Mouse (Mus musculus): ENCODE results near the gene Serpinb1b.
A peak's percentile ranks its signal among the peaks of the same experiment; 100 is the strongest.
"Not testable (repeated sequence)": the region's sequence is repeated elsewhere in the genome, so short reads cannot be mapped to it uniquely, and the experiment has no call there.

Gene Serpinb1b

DNA sequence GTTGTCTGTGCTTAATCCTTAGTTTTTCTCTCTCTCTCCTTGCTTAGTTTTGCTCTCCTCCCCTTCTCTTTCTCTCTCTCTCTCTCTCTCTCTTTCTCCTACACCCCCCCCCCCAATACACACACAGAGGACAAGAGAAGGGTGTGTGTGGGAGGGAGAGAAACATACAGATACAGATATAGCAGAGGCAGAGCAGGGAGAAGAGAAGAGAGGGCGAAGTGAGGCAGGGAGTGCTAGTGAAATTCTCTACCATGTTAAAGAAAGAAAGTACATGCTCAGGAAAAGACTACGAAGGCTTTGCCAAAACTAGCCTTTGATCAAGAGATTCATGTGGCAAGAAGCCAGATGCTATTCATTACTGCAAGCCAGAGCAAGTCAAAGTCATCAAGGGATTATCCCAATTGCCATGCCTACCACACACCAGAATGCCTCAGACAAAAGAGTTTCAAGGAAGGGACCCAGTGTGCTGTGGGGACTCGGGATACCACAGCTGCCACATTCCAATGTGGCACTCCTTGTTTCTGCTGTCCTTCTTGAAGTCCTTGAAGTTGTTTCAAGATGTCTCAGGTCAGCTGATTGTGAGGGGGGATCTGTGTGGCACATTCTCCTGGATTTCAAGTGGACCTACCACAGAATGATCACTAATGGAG is at the start of gene Serpinb1b:
Serpinb1b (plus strand) TSS at position 520 of the 650 bp plus-strand sequence.
- no peak for DNase-seq (ENCODE audit: low read depth)

- DNase-seq (ENCODE audit: low read depth) = not testable (repeated sequence)
Measured at GRCm38 (mm10) chr13:33029478-33029877, 48.9 kb upstream of the Serpinb1b start.

DNA sequence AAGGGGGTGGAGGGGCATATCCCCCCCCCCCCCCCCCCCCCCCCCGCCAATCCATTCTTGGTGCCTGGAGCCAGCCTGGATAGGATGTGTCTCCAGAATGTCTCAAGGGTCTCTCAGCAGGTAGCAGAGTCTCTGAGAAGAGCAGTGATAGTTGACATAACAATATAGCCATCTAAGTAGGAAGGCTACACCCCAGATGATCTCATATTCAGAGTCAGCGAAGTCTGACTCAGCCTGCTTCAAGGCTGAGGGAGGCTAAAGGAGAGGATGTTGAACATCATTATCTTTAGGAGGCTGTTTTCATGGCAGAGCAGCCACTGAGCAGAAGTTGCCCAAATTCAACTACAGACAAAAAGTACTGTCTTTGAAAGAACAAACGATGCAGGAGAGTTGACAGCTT is 48.1 kb upstream of the Serpinb1b start:
- DNase-seq (ENCODE audit: low read depth) = no peak

GRCm38 (mm10) chr13:33035506-33035905 is 42.9 kb upstream of the Serpinb1b start:
- DNase-seq (ENCODE audit: low read depth) = no peak

GRCm38 (mm10) chr13:33043542-33043941 is 34.8 kb upstream of the Serpinb1b start:
- no peak for DNase-seq (ENCODE audit: low read depth)

- DNase-seq (ENCODE audit: low read depth) = no peak
Measured at GRCm38 (mm10) chr13:33047234-33047633, 31.1 kb upstream of the Serpinb1b start.

GRCm38 (mm10) chr13:33048187-33048586 is 30.2 kb upstream of the Serpinb1b start:
- no peak for DNase-seq (ENCODE audit: low read depth)

GRCm38 (mm10) chr13:33051697-33052096 is 26.7 kb upstream of the Serpinb1b start:
- DNase-seq (ENCODE audit: low read depth) = no peak

GRCm38 (mm10) chr13:33063048-33063447 is 15.3 kb upstream of the Serpinb1b start:
- no peak for DNase-seq (ENCODE audit: low read depth)

- no peak for DNase-seq (ENCODE audit: low read depth)
Measured at GRCm38 (mm10) chr13:33067387-33067977, 10.9 kb upstream of the Serpinb1b start.

DNA sequence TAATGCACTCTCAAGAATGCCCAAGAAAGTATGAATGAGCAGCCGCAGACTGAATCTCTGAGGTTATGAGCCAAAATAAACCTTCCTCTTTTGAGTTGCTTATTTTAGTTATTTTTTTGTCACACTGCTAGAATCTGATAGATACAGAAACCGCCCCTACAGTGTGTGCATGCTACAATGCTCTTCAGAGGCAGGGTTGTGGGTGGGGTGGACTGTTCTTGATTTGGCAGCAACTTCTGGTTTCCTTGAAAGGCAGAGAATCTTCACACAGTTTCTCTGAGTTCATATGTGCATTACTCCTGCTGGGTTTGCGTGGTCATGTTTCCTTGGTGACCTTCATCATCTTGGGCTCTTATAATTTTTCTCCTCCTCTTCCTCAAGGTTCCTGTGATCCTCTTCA is 10.2 kb upstream of the Serpinb1b start:
- DNase-seq (ENCODE audit: low read depth) = no peak

GRCm38 (mm10) chr13:33071776-33072175 is 6.6 kb upstream of the Serpinb1b start:
- DNase-seq (ENCODE audit: low read depth) = no peak

DNA sequence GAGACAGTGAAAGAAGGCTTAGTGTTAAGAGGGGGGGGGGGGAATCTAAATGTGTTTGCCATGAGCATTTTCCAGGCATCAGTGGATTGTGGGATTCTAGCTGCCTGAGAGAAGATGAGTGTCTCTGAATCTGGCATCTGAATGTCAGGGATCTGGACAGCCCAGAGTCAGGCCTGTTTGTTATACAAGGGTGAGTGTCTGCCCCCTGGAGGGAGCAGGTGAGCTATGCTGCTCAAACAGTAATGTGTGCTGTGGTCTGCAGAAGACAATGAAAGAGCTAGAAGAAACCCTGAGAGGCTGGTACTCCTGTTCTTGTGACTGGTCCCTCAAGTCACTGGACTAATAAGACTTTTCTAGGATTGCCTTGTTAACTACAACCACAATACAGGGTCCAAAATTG is 4.3 kb upstream of the Serpinb1b start:
- DNase-seq (ENCODE audit: low read depth) = peak; percentile 16

- no peak for DNase-seq (ENCODE audit: low read depth)
Measured at GRCm38 (mm10) chr13:33076247-33076646, 2.1 kb upstream of the Serpinb1b start.

DNA sequence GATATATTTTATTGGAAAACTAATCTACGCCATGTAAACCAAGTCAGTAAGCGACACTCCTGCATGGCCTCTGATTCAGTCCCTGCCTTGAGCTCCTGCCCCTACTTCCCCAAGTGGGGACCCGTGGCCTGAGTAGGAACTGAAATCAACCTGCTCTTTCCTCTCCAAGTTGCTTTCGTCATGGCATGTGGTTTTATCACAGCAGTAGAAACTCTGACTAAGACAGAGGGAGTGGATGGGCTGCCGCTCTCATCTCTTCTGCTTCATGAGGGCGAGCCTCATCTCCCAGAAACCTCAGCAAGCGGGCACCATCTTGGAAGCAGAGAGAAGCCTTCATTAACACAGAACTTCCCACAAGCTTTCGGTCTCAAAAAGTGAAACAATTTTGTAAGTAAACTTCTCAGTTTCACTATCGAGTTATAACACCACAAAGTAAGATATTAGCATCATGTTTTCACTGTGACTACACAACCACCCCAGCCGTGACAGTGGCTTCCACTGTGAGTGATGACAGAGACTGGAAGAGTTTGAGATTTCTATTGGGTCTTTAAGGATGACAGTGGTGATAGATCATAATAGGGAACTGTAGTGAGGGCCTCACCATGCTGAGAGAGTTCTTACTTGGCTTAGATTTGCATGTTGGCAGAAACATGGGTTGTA is 1.2 kb upstream of the Serpinb1b start:
- no peak for DNase-seq (ENCODE audit: low read depth)

DNA sequence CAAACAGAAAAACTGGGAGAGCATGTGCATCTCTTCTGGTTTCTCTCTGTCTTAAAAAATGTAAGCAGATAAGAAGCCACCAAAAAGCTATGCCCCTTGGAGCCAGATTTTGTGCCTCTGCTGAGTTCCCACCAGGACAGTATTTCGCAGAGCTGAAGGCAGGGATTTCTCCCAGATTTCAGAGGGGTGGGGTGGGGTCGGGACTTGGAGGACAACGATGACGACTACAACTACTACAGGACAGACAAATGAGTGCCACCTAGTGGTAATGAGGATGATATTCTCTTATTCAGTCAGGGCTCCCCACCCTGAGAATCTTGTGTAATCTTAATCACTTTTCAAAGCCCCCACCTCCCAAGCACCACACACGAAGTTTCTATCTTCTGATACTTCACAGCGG is 1.0 kb downstream of the Serpinb1b start:
- no peak for DNase-seq (ENCODE audit: low read depth)

- no peak for DNase-seq (ENCODE audit: low read depth)
Measured at GRCm38 (mm10) chr13:33080356-33080755, 2.0 kb downstream of the Serpinb1b start.

DNA sequence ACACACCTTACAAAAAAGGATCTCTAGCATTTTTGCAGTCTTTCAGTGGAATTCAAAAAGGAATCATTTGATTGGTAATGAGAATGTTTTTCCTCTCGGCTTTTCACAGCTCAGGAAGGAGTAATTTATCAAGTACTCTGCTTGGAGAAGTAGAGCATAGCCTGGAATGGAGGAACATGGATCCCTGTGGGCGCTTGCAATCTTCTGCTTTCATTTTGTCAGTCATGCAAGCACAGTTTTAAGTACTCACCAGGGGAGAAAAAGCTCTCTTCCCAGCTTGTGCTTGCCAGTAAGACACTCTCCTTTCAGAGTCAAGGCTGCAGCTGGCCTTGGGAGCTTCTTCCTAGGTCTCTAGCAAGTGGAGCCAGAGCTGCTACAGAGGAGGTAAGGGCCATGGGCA is 5.5 kb downstream of the Serpinb1b start:
- DNase-seq (ENCODE audit: low read depth) = no peak

DNA sequence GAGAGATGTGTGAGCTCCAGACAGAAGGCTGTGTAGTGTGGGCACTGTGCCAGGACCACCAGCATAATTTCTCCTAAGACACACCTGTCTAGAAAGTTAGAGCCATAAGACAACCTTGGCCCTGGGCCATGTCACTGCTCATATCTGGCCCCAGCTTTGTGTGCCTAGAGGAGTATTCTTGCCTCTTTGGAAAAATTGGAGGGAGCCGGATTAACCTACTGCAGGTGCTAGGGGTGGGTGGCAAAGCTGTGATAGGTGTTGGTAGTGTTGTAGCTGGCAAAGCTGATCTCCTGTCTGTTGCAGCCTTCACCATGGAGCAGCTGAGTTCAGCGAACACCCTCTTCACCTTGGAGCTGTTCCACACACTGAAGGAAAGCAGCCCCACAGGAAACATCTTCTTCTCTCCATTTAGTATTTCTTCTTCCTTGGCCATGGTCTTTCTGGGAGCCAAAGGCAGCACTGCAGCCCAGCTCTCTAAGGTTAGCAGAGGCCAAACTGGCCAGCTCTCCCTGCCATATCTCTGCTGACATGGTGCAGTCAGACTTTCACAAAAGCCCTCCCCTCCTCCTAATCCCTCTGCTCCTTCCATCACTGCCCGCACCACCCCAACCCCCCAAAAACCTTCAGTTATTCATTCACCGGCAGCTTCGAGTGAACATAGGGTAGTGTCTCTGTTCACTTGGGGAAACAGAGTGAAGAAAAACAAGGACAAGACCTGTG is 6.8 kb downstream of the Serpinb1b start:
- no peak for DNase-seq (ENCODE audit: low read depth)

DNA sequence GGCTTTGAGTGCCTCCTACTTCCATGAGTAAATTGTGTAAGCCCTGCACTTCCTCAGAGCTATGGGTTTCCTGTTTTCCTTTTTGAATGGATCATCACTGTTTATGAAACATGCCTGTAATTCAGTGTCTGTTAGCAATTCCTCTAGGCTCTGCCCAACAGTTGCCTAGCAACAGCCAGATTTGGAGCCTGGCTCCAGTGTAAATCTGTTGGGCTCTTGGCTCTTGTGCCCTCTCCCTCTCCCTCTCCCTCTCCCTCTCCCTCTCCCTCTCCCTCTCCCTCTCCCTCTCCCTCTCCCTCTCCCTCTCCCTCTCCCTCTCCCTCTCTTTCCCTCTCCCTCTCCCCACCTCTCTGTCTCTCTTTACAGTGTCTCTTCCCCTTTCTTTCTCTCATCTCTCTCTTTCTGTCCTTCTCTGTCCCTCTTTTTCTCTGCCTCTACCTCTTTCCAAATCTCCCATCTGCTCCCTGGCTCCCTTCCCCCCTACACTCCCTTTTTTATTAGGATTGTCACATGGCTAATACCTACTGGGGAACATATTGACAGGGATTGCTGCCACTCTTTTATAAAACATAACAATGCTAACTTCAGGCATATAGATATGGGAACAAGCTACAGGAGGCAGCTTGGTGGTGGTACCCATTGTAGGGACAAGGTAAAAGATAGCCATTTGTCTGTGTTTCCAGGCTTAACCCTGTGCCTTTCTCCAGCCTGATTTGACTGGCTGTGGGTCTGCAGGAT is 7.5 kb downstream of the Serpinb1b start:
- no peak for DNase-seq (ENCODE audit: low read depth)

DNA sequence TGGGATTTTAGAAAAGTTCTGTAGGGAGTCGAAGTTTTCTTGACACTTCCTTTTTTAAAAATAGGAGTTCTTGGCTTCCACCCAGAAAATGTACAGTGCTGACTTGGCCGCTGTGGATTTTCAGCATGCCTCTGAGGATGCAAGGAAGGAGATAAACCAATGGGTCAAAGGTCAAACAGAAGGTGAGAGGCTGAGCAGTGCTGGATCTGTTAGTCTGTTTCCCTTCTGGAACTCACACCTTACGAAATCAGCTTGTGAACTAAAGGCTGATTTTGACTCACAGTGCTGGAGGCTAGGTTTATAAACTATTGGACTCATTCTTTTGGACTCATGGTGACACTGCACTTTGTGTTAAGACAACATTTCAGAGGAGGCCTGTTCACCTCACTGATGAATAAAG is 11.2 kb downstream of the Serpinb1b start:
- no peak for DNase-seq (ENCODE audit: low read depth)

DNA sequence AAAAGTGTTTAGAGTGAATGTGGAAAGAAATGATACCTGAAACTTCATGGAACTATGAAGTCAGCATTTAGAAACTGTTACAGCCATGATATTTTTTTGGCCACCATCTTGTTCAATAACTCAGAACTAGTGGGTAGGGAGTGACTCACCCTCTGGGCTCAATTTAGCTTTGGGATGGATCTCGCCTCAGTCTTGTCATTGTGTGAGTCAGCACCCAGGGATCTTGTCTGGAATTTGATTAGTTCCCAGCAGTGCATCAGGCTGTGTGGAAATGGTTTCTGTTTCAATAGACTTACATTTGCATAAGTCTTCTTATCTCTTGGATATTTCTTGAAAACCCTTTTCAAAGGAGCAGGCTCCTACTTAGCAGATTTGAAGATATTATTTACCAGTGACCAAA is 12.2 kb downstream of the Serpinb1b start:
- no peak for DNase-seq (ENCODE audit: low read depth)
